Mouse (Mus musculus) liver, postnatal 0 days (tissue): ENCODE results near the gene Vmn1r183. TPM values are rescaled to one million over a fixed set of nuclear protein-coding genes. Genes with fewer than 3 reads are reported as not detected.
A peak's percentile ranks its signal among the peaks of the same experiment; 100 is the strongest.

Experiments
- ATAC-seq: fragments of 200-750 bp; cut with Nextera tagmentation; 2 replicates; pipeline ENCODE4 v1.8.0; 2017; ENCODE audit warnings: mild to moderate bottlenecking, moderate library complexity
- DNase-seq: peaks from one replicate; pipeline ENCODE4 v3.0.0-alpha.2; 2016
- H3K27ac ChIP-seq: fragments of 300-500 bp; sonication (generic); 2 replicates; pipeline ENCODE4 v1.5.1; 2014; ENCODE audit warnings: antibody characterized with exemption, moderate library complexity, mild to moderate bottlenecking, low read depth
- H3K27me3 ChIP-seq: fragments of 300-500 bp; sonication (generic); 2 replicates; pipeline ENCODE4 v1.6.1; 2014; ENCODE audit warnings: low read length, control low read depth, mixed read lengths; ENCODE audit not compliant: insufficient read depth
- H3K36me3 ChIP-seq: fragments of 300-500 bp; sonication (generic); replicated peaks from 2 replicates; pipeline ENCODE4 v1.6.1; 2014; ENCODE audit warnings: mild to moderate bottlenecking, control low read depth, low read length, moderate library complexity, mixed read lengths; ENCODE audit not compliant: insufficient read depth
- H3K4me1 ChIP-seq: fragments of 300-500 bp; sonication (generic); 2 replicates; pipeline ENCODE4 v1.6.1; 2014; ENCODE audit warnings: antibody characterized with exemption, mild to moderate bottlenecking, control low read depth; ENCODE audit not compliant: insufficient read depth
- H3K4me2 ChIP-seq: fragments of 300-500 bp; sonication (generic); 2 replicates; pipeline ENCODE4 v1.6.1; 2014; ENCODE audit warnings: low read depth, mild to moderate bottlenecking, low read length, moderate library complexity, mixed read lengths
- H3K4me3 ChIP-seq: fragments of 300-500 bp; sonication (generic); 2 replicates; pipeline ENCODE4 v1.5.1; 2014; ENCODE audit warnings: low read depth, low read length
- H3K9ac ChIP-seq: fragments of 300-500 bp; sonication (generic); replicated peaks from 2 replicates; pipeline ENCODE4 v1.6.1; 2014; ENCODE audit warnings: mild to moderate bottlenecking, moderate library complexity
- H3K9me3 ChIP-seq: fragments of 300-500 bp; sonication (generic); 2 replicates; pipeline ENCODE4 v1.6.1; 2016; ENCODE audit warnings: mild to moderate bottlenecking, control low read depth, low read length, mixed read lengths
- CTCF ChIP-seq: sonication (generic); IDR thresholded peaks from 2 replicates; pipeline ENCODE4 v1.5.1; 2016; ENCODE audit warnings: antibody characterized with exemption, low read depth
- EP300 ChIP-seq: IDR thresholded peaks from 2 replicates; pipeline ENCODE4 v1.6.1; 2016; ENCODE audit warnings: antibody characterized with exemption, low read depth, mild to moderate bottlenecking
- WGBS: fragments of 180-500 bp; shearing (Covaris S2); extraction: QIAGEN DNeasy Blood & Tissue Kit; methylation state at CpG from one replicate; pipeline ENCODE4 v1.1.7; 2014; ENCODE audit not compliant: insufficient replicate concordance; 5-methylcytosine and 5-hydroxymethylcytosine counted together
- polyA plus RNA-seq: library from polyadenylated mRNA; unstranded; fragments of >200 nt; fragmentation: Nextera tagmentation; extraction: Ambion mirVana; gene quantifications from 2 replicates; pipeline ENCODE4 v1.2.1, GENCODE M21; 2015

The Vmn1r183 gene
- polyA plus RNA-seq, 1 experiment from 2014 or later: not detected

DNA sequence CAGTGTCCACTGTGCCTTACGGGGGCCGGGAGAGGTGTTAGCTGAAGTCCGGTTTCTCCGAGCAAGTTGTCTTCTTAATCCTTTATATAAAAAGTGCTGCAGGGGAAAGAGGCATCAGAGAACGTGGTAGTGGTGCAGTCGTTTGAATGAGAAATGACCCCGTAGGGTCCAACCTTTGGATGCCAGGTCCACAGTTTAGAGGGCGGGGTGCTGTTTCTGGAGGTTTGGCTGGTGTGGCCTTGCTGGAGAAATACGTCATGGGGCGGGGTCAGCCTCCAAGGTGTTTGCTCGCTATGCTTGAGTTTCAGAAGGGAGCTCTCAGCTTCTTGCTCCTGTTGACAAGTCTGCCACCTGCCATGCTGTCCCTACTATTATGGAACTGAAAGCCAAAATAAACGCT, 59.9 kb downstream of the Vmn1r183 start:
- peak overlapping the region; percentile 56 for H3K4me3 ChIP-seq

More for the DNA sequence above, 59.9 kb downstream of the Vmn1r183 start:
- DNase-seq (peak; percentile 76), ATAC-seq (peak; percentile 60)
- peaks cover 1% of the 10 kb centered on the region; the same call in 1 of the 2 replicates for H3K36me3 ChIP-seq
- H3K27ac ChIP-seq: peak overlapping the region; percentile 87
- peaks cover 11% of the 10 kb centered on the region for H3K9me3 ChIP-seq
- peak overlapping the region; percentile 76 for H3K9ac ChIP-seq
- H3K4me1 ChIP-seq: peaks cover 4% of the 10 kb centered on the region; the same call in 1 of the 2 replicates
- H3K4me2 ChIP-seq: peak overlapping the region; percentile 79
- TF ChIP-seq EP300: no peak
- TF ChIP-seq CTCF: no peak
- H3K27me3 ChIP-seq: no peaks in the 10 kb centered on the region
- WGBS: 15% methylated on average over 12 of the region's 12 CpGs

Other genes starting within 250 kb of the Vmn1r183 start
- gene Vmn1r175, start 242.6 kb upstream of the Vmn1r183 start, polyA plus RNA-seq: not detected in 2 replicates
- not detected in 2 replicates for gene Vmn1r176, start 215.9 kb upstream of the Vmn1r183 start, polyA plus RNA-seq
- not detected in 2 replicates for gene Vmn1r177, start 186.8 kb upstream of the Vmn1r183 start, polyA plus RNA-seq
- not detected in 2 replicates for gene Vmn1r178, start 161.2 kb upstream of the Vmn1r183 start, polyA plus RNA-seq
- gene Vmn1r179, start 126.3 kb upstream of the Vmn1r183 start, polyA plus RNA-seq: not detected in 2 replicates
- gene Vmn1r180, start 102.6 kb upstream of the Vmn1r183 start, polyA plus RNA-seq: not detected in 2 replicates
- not detected in 2 replicates for gene Vmn1r181, start 78.6 kb upstream of the Vmn1r183 start, polyA plus RNA-seq
- gene V1rd19, start 51.6 kb upstream of the Vmn1r183 start, polyA plus RNA-seq: not detected in 2 replicates
- 3.2 and 4.0 TPM in 2 replicates for gene Zfp180, start 28.7 kb downstream of the Vmn1r183 start, polyA plus RNA-seq
- gene Zfp112, start 59.1 kb downstream of the Vmn1r183 start, polyA plus RNA-seq: 0.76 and 0.86 TPM in 2 replicates
- 2.8 and 3.3 TPM in 2 replicates for gene Zfp235, start 80.9 kb downstream of the Vmn1r183 start, polyA plus RNA-seq
- gene Zfp114, start 121.8 kb downstream of the Vmn1r183 start, polyA plus RNA-seq: 0.13 and 0.19 TPM in 2 replicates
- 0.93 and 1.0 TPM in 2 replicates for gene Zfp111, start 158.2 kb downstream of the Vmn1r183 start, polyA plus RNA-seq
- gene Zfp109, start 184.3 kb downstream of the Vmn1r183 start, polyA plus RNA-seq: 0.40 and 0.65 TPM in 2 replicates
- gene Zfp108, start 201.5 kb downstream of the Vmn1r183 start, polyA plus RNA-seq: 0.31 and 0.79 TPM in 2 replicates
- 1.1 and 1.2 TPM in 2 replicates for gene Zfp93, start 217.2 kb downstream of the Vmn1r183 start, polyA plus RNA-seq
- gene Zfp61, start 248.0 kb downstream of the Vmn1r183 start, polyA plus RNA-seq: 1.6 and 1.8 TPM in 2 replicates